Mouse (Mus musculus): ENCODE measurements around the gene Tmtc2. TPM values are rescaled to one million over a fixed set of nuclear protein-coding genes. Genes with fewer than 3 reads are reported as not detected.

Tmtc2 gene
- polyA plus RNA-seq (2016; fragmentation: Nextera tagmentation; extraction: Ambion mirVana), result 7.0 and 7.6 TPM in 2 replicates

GRCm38 (mm10) chr10:105573908-105574694 is at the start of gene Tmtc2:
TSS of gene Tmtc2 (minus strand) at chr10:105574451.
- H3K4me2 ChIP-seq, result peak within 1 kb of the TSS; percentile 92
- peak within 1 kb of the TSS; percentile 87 for H3K9ac ChIP-seq
- peaks cover 29% of the 10 kb centered on the region for H3K4me1 ChIP-seq (replicated peaks)
- no peaks in the 10 kb centered on the region for H3K27me3 ChIP-seq (replicated peaks)
- H3K4me3 ChIP-seq, result peak within 1 kb of the TSS; percentile 84
- under 1% methylated on average over 51 of the region's 61 CpGs for WGBS
- H3K36me3 ChIP-seq, result no peaks in the 10 kb centered on the region
- peak within 1 kb of the TSS; percentile 78 for H3K27ac ChIP-seq (ENCODE audit: poor library complexity, severe bottlenecking)
- ATAC-seq (ENCODE audit: insufficient number of reproducible peaks, low FRiP score), result peak; percentile 96
- no peaks in the 10 kb centered on the region for H3K9me3 ChIP-seq (replicated peaks)

GRCm38 (mm10) chr10:105612117-105612516 is 37.9 kb upstream of the Tmtc2 start:
- no peak for ATAC-seq (ENCODE audit: insufficient number of reproducible peaks, low FRiP score)
- Histone ChIP-seq H3K9me3 (replicated peaks) (no peaks in the 10 kb centered on the region), H3K27ac (ENCODE audit: poor library complexity, severe bottlenecking) (no peak overlapping the region), H3K27me3 (replicated peaks) (no peaks in the 10 kb centered on the region), H3K9ac (no peak overlapping the region), H3K4me2 (no peak overlapping the region), H3K4me1 (replicated peaks) (peaks cover 3% of the 10 kb centered on the region), H3K4me3 (no peak overlapping the region), H3K36me3 (no peaks in the 10 kb centered on the region)
- WGBS, result 55% methylated on average over 3 of the region's 3 CpGs

GRCm38 (mm10) chr10:105598826-105599225 is 24.6 kb upstream of the Tmtc2 start:
- Histone ChIP-seq H3K27ac (ENCODE audit: poor library complexity, severe bottlenecking) (no peak overlapping the region), H3K4me3 (no peak overlapping the region), H3K4me1 (replicated peaks) (no peaks in the 10 kb centered on the region), H3K4me2 (no peak overlapping the region), H3K9ac (no peak overlapping the region), H3K27me3 (replicated peaks) (no peaks in the 10 kb centered on the region), H3K9me3 (replicated peaks) (no peaks in the 10 kb centered on the region), H3K36me3 (no peaks in the 10 kb centered on the region)
- no peak for ATAC-seq (ENCODE audit: insufficient number of reproducible peaks, low FRiP score)
- WGBS, result 77% methylated on average over 8 of the region's 8 CpGs

- no peak overlapping the region for H3K4me3 ChIP-seq
- no peak overlapping the region for H3K4me2 ChIP-seq
- ATAC-seq (ENCODE audit: insufficient number of reproducible peaks, low FRiP score), result no peak
- WGBS, result 67% methylated on average over 3 of the region's 3 CpGs
- H3K9ac ChIP-seq, result no peak overlapping the region
- H3K4me1 ChIP-seq (replicated peaks), result no peaks in the 10 kb centered on the region
- H3K27me3 ChIP-seq (replicated peaks), result no peaks in the 10 kb centered on the region
- H3K27ac ChIP-seq (ENCODE audit: poor library complexity, severe bottlenecking), result no peak overlapping the region
- H3K9me3 ChIP-seq (replicated peaks), result no peaks in the 10 kb centered on the region
- H3K36me3 ChIP-seq, result no peaks in the 10 kb centered on the region
These were observed 23.0 kb upstream of the Tmtc2 start for GRCm38 (mm10) chr10:105597226-105597625.

- Histone ChIP-seq H3K27me3 (replicated peaks) (no peaks in the 10 kb centered on the region), H3K9me3 (replicated peaks) (no peaks in the 10 kb centered on the region), H3K27ac (ENCODE audit: poor library complexity, severe bottlenecking) (no peak overlapping the region), H3K4me3 (no peak overlapping the region), H3K4me2 (no peak overlapping the region), H3K4me1 (replicated peaks) (no peaks in the 10 kb centered on the region), H3K9ac (no peak overlapping the region), H3K36me3 (no peaks in the 10 kb centered on the region)
- ATAC-seq (ENCODE audit: insufficient number of reproducible peaks, low FRiP score), result no peak
- WGBS, result 73% methylated on average over 7 of the region's 7 CpGs
These were observed 21.3 kb upstream of the Tmtc2 start for GRCm38 (mm10) chr10:105595480-105596102.

- Histone ChIP-seq H3K9ac (no peak overlapping the region), H3K9me3 (replicated peaks) (no peaks in the 10 kb centered on the region), H3K27ac (ENCODE audit: poor library complexity, severe bottlenecking) (no peak overlapping the region), H3K4me2 (no peak overlapping the region), H3K4me1 (replicated peaks) (no peaks in the 10 kb centered on the region), H3K36me3 (no peaks in the 10 kb centered on the region), H3K27me3 (replicated peaks) (no peaks in the 10 kb centered on the region), H3K4me3 (no peak overlapping the region)
- ATAC-seq (ENCODE audit: insufficient number of reproducible peaks, low FRiP score), result no peak
These were observed 13.9 kb upstream of the Tmtc2 start for GRCm38 (mm10) chr10:105588141-105588540.

- Histone ChIP-seq H3K9me3 (replicated peaks) (no peaks in the 10 kb centered on the region), H3K4me2 (no peak overlapping the region), H3K9ac (no peak overlapping the region), H3K36me3 (no peaks in the 10 kb centered on the region), H3K4me3 (no peak overlapping the region), H3K4me1 (replicated peaks) (peaks cover 6% of the 10 kb centered on the region; the same call in 1 of the 2 replicates), H3K27ac (ENCODE audit: poor library complexity, severe bottlenecking) (no peak overlapping the region), H3K27me3 (replicated peaks) (no peaks in the 10 kb centered on the region)
- ATAC-seq (ENCODE audit: insufficient number of reproducible peaks, low FRiP score), result no peak
- 27% methylated on average over 2 of the region's 2 CpGs for WGBS
These were observed 5.1 kb upstream of the Tmtc2 start for GRCm38 (mm10) chr10:105579318-105579717.

- Histone ChIP-seq H3K36me3 (no peaks in the 10 kb centered on the region), H3K4me2 (no peak overlapping the region), H3K27me3 (replicated peaks) (no peaks in the 10 kb centered on the region)
These were observed 4.1 kb upstream of the Tmtc2 start for GRCm38 (mm10) chr10:105578291-105578845.

GRCm38 (mm10) chr10:105574695-105575660 is 727 bp upstream of the Tmtc2 start:
- WGBS, result under 1% methylated on average over 44 of the region's 44 CpGs

More at GRCm38 (mm10) chr10:105578291-105578845, 4.1 kb upstream of the Tmtc2 start:
- Histone ChIP-seq H3K9ac (no peak overlapping the region), H3K4me3 (no peak overlapping the region), H3K9me3 (replicated peaks) (no peaks in the 10 kb centered on the region), H3K4me1 (replicated peaks) (peaks cover 6% of the 10 kb centered on the region; the same call in 1 of the 2 replicates), H3K27ac (ENCODE audit: poor library complexity, severe bottlenecking) (no peak overlapping the region)
- 61% methylated on average over 8 of the region's 8 CpGs for WGBS
- no peak for ATAC-seq (ENCODE audit: insufficient number of reproducible peaks, low FRiP score)

GRCm38 (mm10) chr10:105573306-105573907 is 844 bp downstream of the Tmtc2 start:
- no peak for ATAC-seq (ENCODE audit: insufficient number of reproducible peaks, low FRiP score)
- Histone ChIP-seq H3K9ac (peak overlapping the region; percentile 87), H3K27ac (ENCODE audit: poor library complexity, severe bottlenecking) (peak overlapping the region; percentile 78), H3K36me3 (no peaks in the 10 kb centered on the region), H3K4me2 (peak overlapping the region; percentile 92), H3K4me1 (replicated peaks) (peaks cover 28% of the 10 kb centered on the region), H3K27me3 (replicated peaks) (no peaks in the 10 kb centered on the region), H3K4me3 (peak overlapping the region; percentile 84), H3K9me3 (replicated peaks) (no peaks in the 10 kb centered on the region)
- WGBS, result under 1% methylated on average over 37 of the region's 37 CpGs

More at GRCm38 (mm10) chr10:105574695-105575660, 727 bp upstream of the Tmtc2 start:
- Histone ChIP-seq H3K27me3 (replicated peaks) (no peaks in the 10 kb centered on the region), H3K36me3 (no peaks in the 10 kb centered on the region), H3K4me2 (peak overlapping the region; percentile 92), H3K9me3 (replicated peaks) (no peaks in the 10 kb centered on the region), H3K4me3 (peak overlapping the region; percentile 84), H3K27ac (ENCODE audit: poor library complexity, severe bottlenecking) (peak overlapping the region; percentile 78), H3K4me1 (replicated peaks) (peaks cover 24% of the 10 kb centered on the region), H3K9ac (peak overlapping the region; percentile 87)
- ATAC-seq (ENCODE audit: insufficient number of reproducible peaks, low FRiP score), result peak; percentile 78

Measured in heart, embryonic 12.5 days (tissue).